Mouse (Mus musculus) heart, postnatal 0 days (tissue): Measurements from ENCODE around the gene Pdlim3.
"Not testable (repeated sequence)": the region's sequence is repeated elsewhere in the genome, so short reads cannot be mapped to it uniquely, and the experiment has no call there.

Experiments used
- CTCF ChIP-seq: IDR thresholded peaks from 2 replicates; pipeline ENCODE4 v1.5.1; 2016; ENCODE audit warnings: antibody characterized with exemption, control low read depth, low read depth
- EP300 ChIP-seq: IDR thresholded peaks from 2 replicates; pipeline ENCODE4 v1.6.1; 2016; ENCODE audit warnings: antibody characterized with exemption, low read depth

GRCm38 (mm10) chr8:45871587-45871986 lies 13.7 kb upstream of the Pdlim3 start:
- not testable (repeated sequence) for TF ChIP-seq CTCF, EP300
